In the genomic region with DNA sequence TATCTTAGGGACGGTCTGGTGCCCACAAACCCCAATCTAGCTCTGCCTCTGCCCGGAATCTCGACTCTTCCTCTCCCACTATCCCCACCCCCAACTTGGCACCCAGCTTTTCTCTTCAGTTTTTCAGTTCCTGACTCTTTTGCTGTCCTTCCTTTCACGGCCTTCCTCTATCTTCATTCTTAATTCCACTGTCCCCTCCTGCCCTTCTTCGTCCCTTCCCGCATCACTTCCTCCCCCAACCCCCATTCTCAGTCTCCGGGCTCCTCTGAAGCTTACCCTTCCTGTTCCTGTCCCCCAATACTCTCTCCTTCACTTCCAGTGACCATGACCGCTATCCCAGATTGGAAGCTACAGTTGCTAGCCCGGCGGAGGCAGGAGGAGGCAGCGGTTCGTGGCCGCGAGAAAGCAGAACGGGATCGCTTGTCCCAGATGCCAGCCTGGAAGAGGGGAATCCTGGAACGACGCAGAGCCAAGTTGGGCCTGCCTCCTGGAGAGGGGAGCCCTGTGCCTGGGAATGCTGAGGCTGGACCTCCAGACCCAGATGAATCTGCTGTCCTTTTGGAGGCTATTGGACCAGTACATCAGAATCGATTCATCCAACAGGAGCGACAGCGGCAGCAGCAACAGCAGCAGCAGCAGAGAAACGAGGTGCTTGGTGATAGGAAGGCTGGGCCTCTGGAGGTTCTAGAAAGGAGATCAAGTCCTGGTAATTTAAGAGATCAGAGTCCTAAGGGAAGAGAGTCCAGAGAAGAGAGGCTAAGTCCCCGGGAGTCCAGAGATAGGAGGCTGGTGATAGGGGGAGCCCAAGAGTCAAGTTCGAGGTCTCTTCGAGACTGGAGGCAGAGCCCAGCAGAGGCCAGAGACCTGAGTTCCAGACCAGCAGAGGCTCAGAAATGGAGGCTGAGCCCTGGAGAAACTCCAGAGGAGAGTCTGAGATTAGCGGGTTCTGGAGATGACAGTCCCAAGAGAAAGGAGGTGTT, we compare ENCODE assay signal across 8 mouse cellular contexts. TPM values are rescaled to one million over a fixed set of nuclear protein-coding genes. Genes with fewer than 3 reads are reported as not detected.
DNase-seq lines count a peak whose midpoint lies in the region; ATAC-seq and TF ChIP-seq lines count a peak whose summit lies in the region.

No protein-coding gene starts in this region.

- no peaks in the 10 kb centered on the region for H3K9me3 ChIP-seq in embryonic facial prominence, embryonic 12.5 days
- no peaks in the 10 kb centered on the region for H3K9me3 ChIP-seq in limb, embryonic 15.5 days
- no peaks in the 10 kb centered on the region; the same call in 1 of the 2 replicates for H3K9me3 ChIP-seq in midbrain, embryonic 16.5 days (replicated peaks; ENCODE audit: control insufficient read depth, low read length, poor library complexity, severe bottlenecking)

- peak overlapping the region; percentile 92 for H3K4me3 ChIP-seq in testis, adult 2 months (ENCODE audit: control insufficient read depth, low read depth, low read length)
- H3K4me3 ChIP-seq in embryonic facial prominence, embryonic 12.5 days = peak overlapping the region; percentile 73
- peak overlapping the region; percentile 69 for H3K4me3 ChIP-seq in limb, embryonic 15.5 days
- H3K4me3 ChIP-seq in midbrain, embryonic 16.5 days (ENCODE audit: low read depth, low read length) = peak overlapping the region; percentile 74

- H3K36me3 ChIP-seq in testis, adult 2 months (ENCODE audit: control insufficient read depth, insufficient read depth, low read length) = no peaks in the 10 kb centered on the region
- H3K36me3 ChIP-seq in embryonic facial prominence, embryonic 12.5 days = peaks cover 10% of the 10 kb centered on the region
- H3K36me3 ChIP-seq in limb, embryonic 15.5 days = peaks cover 8% of the 10 kb centered on the region; the same call in 1 of the 2 replicates
- no peaks in the 10 kb centered on the region; the same call in 1 of the 2 replicates for H3K36me3 ChIP-seq in midbrain, embryonic 16.5 days (ENCODE audit: control insufficient read depth, insufficient read depth, low read length)

- peaks cover 9% of the 10 kb centered on the region for H3K27me3 ChIP-seq in testis, adult 2 months (ENCODE audit: control insufficient read depth, insufficient read depth, low read length)
- no peaks in the 10 kb centered on the region for H3K27me3 ChIP-seq in embryonic facial prominence, embryonic 12.5 days
- H3K27me3 ChIP-seq in limb, embryonic 15.5 days = no peaks in the 10 kb centered on the region
- H3K27me3 ChIP-seq in midbrain, embryonic 16.5 days (ENCODE audit: control insufficient read depth, insufficient read depth, low read depth, low read length) = no peaks in the 10 kb centered on the region

- 9% methylated on average over 26 of the region's 26 CpGs for WGBS in embryonic facial prominence, embryonic 12.5 days
- WGBS in limb, embryonic 15.5 days = 9% methylated on average over 26 of the region's 26 CpGs
- 7% methylated on average over 26 of the region's 26 CpGs for WGBS in midbrain, embryonic 16.5 days

- intact Hi-C loops in heart, postnatal 36 days (cut with DNase I) = loop anchor here (2.0 kb wide), 1 partner anchor 50 kb away; a partner anchor contains a TSS

- H3K4me2 ChIP-seq in embryonic facial prominence, embryonic 12.5 days (replicated peaks) = peak overlapping the region; percentile 96
- H3K4me2 ChIP-seq in limb, embryonic 15.5 days = peak overlapping the region; percentile 92
- H3K4me2 ChIP-seq in midbrain, embryonic 16.5 days (ENCODE audit: low read length) = peak overlapping the region; percentile 95

- TF ChIP-seq CTCF in testis, adult 2 months (IDR thresholded peaks at IDR 0.05; ENCODE audit: control insufficient read depth, insufficient read depth, insufficient replicate concordance, low read depth, low read length) = no peak

- ATAC-seq in embryonic facial prominence, embryonic 12.5 days (ENCODE audit: insufficient number of reproducible peaks, insufficient read depth, low FRiP score, low TSS enrichment) = no peak
- ATAC-seq in limb, embryonic 15.5 days (ENCODE audit: insufficient number of reproducible peaks, low FRiP score, low TSS enrichment, low read depth) = no peak
- ATAC-seq in midbrain, embryonic 16.5 days = no peak; the same call in 1 of the 2 replicates

- DNase-seq in testis, postnatal 14 days (ENCODE audit: low spot score) = no peak
- DNase-seq in heart, postnatal 36 days = peak; percentile 62 to 68
- peak; percentile 38 to 63 for DNase-seq in thymus, postnatal 10 days (ENCODE audit: low spot score in 2 of 2)
- DNase-seq in layer of hippocampus, adult 8-10 months (ENCODE audit: low spot score in 2 of 2) = no peak

- peaks cover 39% of the 10 kb centered on the region for H3K4me1 ChIP-seq in testis, adult 2 months (ENCODE audit: control insufficient read depth, insufficient read depth, low read length)
- peaks cover 52% of the 10 kb centered on the region for H3K4me1 ChIP-seq in embryonic facial prominence, embryonic 12.5 days
- H3K4me1 ChIP-seq in limb, embryonic 15.5 days = peaks cover 55% of the 10 kb centered on the region
- peaks cover 49% of the 10 kb centered on the region for H3K4me1 ChIP-seq in midbrain, embryonic 16.5 days (ENCODE audit: control insufficient read depth, insufficient read depth, low read length)

- peak overlapping the region; percentile 68 for H3K9ac ChIP-seq in embryonic facial prominence, embryonic 12.5 days
- H3K9ac ChIP-seq in limb, embryonic 15.5 days = peak overlapping the region; percentile 65
- peak overlapping the region; percentile 85 for H3K9ac ChIP-seq in midbrain, embryonic 16.5 days (ENCODE audit: low read depth, low read length)

- no peak for TF ChIP-seq POLR2A in testis, adult 2 months (IDR thresholded peaks at IDR 0.05; ENCODE audit: control insufficient read depth, low read depth, low read length)

- peak overlapping the region; percentile 88 for H3K27ac ChIP-seq in testis, adult 2 months (ENCODE audit: control insufficient read depth, insufficient read depth, low read depth, low read length)
- H3K27ac ChIP-seq in embryonic facial prominence, embryonic 12.5 days = peak overlapping the region; percentile 98
- peak overlapping the region; percentile 97 for H3K27ac ChIP-seq in limb, embryonic 15.5 days
- peak overlapping the region; percentile 95 for H3K27ac ChIP-seq in midbrain, embryonic 16.5 days (ENCODE audit: low read length)

RNA-seq across cellular contexts. Expression of a gene that starts 1.8 kb away (rescaled TPM):
- polyA plus RNA-seq in testis, adult 2 months (2012; rRNA removed) = 34.1 and 36.8 TPM in 2 replicates
- polyA plus RNA-seq in embryonic facial prominence, embryonic 12.5 days (2016; fragmentation: Nextera tagmentation; extraction: Ambion mirVana) = 26.1 and 28.9 TPM in 2 replicates
- total RNA-seq in heart, postnatal 36 days (2021) = 10 to 100 TPM; 15.6 to 17.0 TPM
- 24.8 and 28.8 TPM in 2 replicates for polyA plus RNA-seq in limb, embryonic 15.5 days (2015; fragmentation: Nextera tagmentation; extraction: Ambion mirVana)
- polyA plus RNA-seq in midbrain, embryonic 16.5 days (2015; fragmentation: Nextera tagmentation; extraction: Ambion mirVana) = 18.4 and 18.8 TPM in 2 replicates
- total RNA-seq in layer of hippocampus, adult 8-10 months (2022) = 10 to 100 TPM in 2 of 4 experiments, 1 to 10 TPM in 2; 6.5 to 19.5 (median 12.8) TPM

RNA-seq across cellular contexts. Expression of a gene that starts 6.1 kb away (rescaled TPM):
- 179 and 201 TPM in 2 replicates for polyA plus RNA-seq in testis, adult 2 months (2012; rRNA removed)
- polyA plus RNA-seq in embryonic facial prominence, embryonic 12.5 days (2016; fragmentation: Nextera tagmentation; extraction: Ambion mirVana) = 39.9 and 43.9 TPM in 2 replicates
- total RNA-seq in heart, postnatal 36 days (2021) = 1 to 10 TPM; 2.3 to 2.4 TPM
- polyA plus RNA-seq in limb, embryonic 15.5 days (2015; fragmentation: Nextera tagmentation; extraction: Ambion mirVana) = 55.5 and 59.0 TPM in 2 replicates
- 13.5 and 14.6 TPM in 2 replicates for polyA plus RNA-seq in midbrain, embryonic 16.5 days (2015; fragmentation: Nextera tagmentation; extraction: Ambion mirVana)
- 1 to 10 TPM; 1.8 to 3.7 (median 1.9) TPM for total RNA-seq in layer of hippocampus, adult 8-10 months (2022)

RNA-seq across cellular contexts. Expression of a gene that starts 12.4 kb away (rescaled TPM):
- polyA plus RNA-seq in testis, adult 2 months (2012; rRNA removed) = 81.3 and 89.0 TPM in 2 replicates
- polyA plus RNA-seq in embryonic facial prominence, embryonic 12.5 days (2016; fragmentation: Nextera tagmentation; extraction: Ambion mirVana) = 47.8 and 52.8 TPM in 2 replicates
- total RNA-seq in heart, postnatal 36 days (2021) = 10 to 100 TPM; 19.2 to 22.2 TPM
- 36.8 and 41.3 TPM in 2 replicates for polyA plus RNA-seq in limb, embryonic 15.5 days (2015; fragmentation: Nextera tagmentation; extraction: Ambion mirVana)
- polyA plus RNA-seq in midbrain, embryonic 16.5 days (2015; fragmentation: Nextera tagmentation; extraction: Ambion mirVana) = 28.4 and 30.5 TPM in 2 replicates
- total RNA-seq in layer of hippocampus, adult 8-10 months (2022) = 10 to 100 TPM; 28.3 to 35.3 (median 31.4) TPM

RNA-seq across cellular contexts. Expression of a gene that starts 25.9 kb away (rescaled TPM):
- 73.7 and 81.1 TPM in 2 replicates for polyA plus RNA-seq in testis, adult 2 months (2012; rRNA removed)
- polyA plus RNA-seq in embryonic facial prominence, embryonic 12.5 days (2016; fragmentation: Nextera tagmentation; extraction: Ambion mirVana) = 15.1 and 21.3 TPM in 2 replicates
- 10 to 100 TPM; 12.2 to 14.2 TPM for total RNA-seq in heart, postnatal 36 days (2021)
- polyA plus RNA-seq in limb, embryonic 15.5 days (2015; fragmentation: Nextera tagmentation; extraction: Ambion mirVana) = 13.0 and 15.0 TPM in 2 replicates
- polyA plus RNA-seq in midbrain, embryonic 16.5 days (2015; fragmentation: Nextera tagmentation; extraction: Ambion mirVana) = 8.6 and 10.3 TPM in 2 replicates
- 10 to 100 TPM; 16.9 to 20.1 (median 18.3) TPM for total RNA-seq in layer of hippocampus, adult 8-10 months (2022)

RNA-seq across cellular contexts. Expression of a gene that starts 29.1 kb away (rescaled TPM):
- polyA plus RNA-seq in testis, adult 2 months (2012; rRNA removed) = 54.0 and 59.4 TPM in 2 replicates
- 1,266 and 1,271 TPM in 2 replicates for polyA plus RNA-seq in embryonic facial prominence, embryonic 12.5 days (2016; fragmentation: Nextera tagmentation; extraction: Ambion mirVana)
- total RNA-seq in heart, postnatal 36 days (2021) = 10 to 100 TPM; 87.6 to 91.6 TPM
- 811 and 833 TPM in 2 replicates for polyA plus RNA-seq in limb, embryonic 15.5 days (2015; fragmentation: Nextera tagmentation; extraction: Ambion mirVana)
- polyA plus RNA-seq in midbrain, embryonic 16.5 days (2015; fragmentation: Nextera tagmentation; extraction: Ambion mirVana) = 1,852 and 1,913 TPM in 2 replicates
- total RNA-seq in layer of hippocampus, adult 8-10 months (2022) = 100 to 1,000 TPM; 339 to 357 (median 343) TPM

Comparison
In these comparisons a context has a peak if more than half of its experiments do, and no peak if none do; other contexts are left out.
1. DNase-seq: peak in heart, postnatal 36 days (2 of 2) and thymus, postnatal 10 days (2 of 2); none in testis, postnatal 14 days (single experiment) and layer of hippocampus, adult 8-10 months (0 of 2).
2. Peak in every context shown above with its lines, with median percentiles within 50 percentile points of each other: H3K27ac ChIP-seq, H3K4me3 ChIP-seq, H3K4me2 ChIP-seq and H3K9ac ChIP-seq.